Mouse (Mus musculus): ENCODE measurements around the gene Hgd.

Hgd gene

GRCm38 (mm10) chr16:37665394-37665935 lies 85.5 kb downstream of the Hgd start:
- DNase-seq (ENCODE audit: extremely low spot score, low read depth, low spot score) = no peak

GRCm38 (mm10) chr16:37670666-37671283 lies 90.8 kb downstream of the Hgd start:
- no peak for DNase-seq (ENCODE audit: extremely low spot score, low read depth, low spot score)

GRCm38 (mm10) chr16:37675326-37675725 lies 95.4 kb downstream of the Hgd start:
- DNase-seq (ENCODE audit: extremely low spot score, low read depth, low spot score) = no peak

GRCm38 (mm10) chr16:37676024-37676676 lies 96.2 kb downstream of the Hgd start:
- DNase-seq (ENCODE audit: extremely low spot score, low read depth, low spot score) = no peak

GRCm38 (mm10) chr16:37676677-37677072 lies 96.7 kb downstream of the Hgd start:
- DNase-seq (ENCODE audit: extremely low spot score, low read depth, low spot score) = no peak

- no peak for DNase-seq (ENCODE audit: extremely low spot score, low read depth, low spot score)
Observed at GRCm38 (mm10) chr16:37677586-37677985, 97.6 kb downstream of the Hgd start.

- DNase-seq (ENCODE audit: extremely low spot score, low read depth, low spot score) = no peak
Observed at GRCm38 (mm10) chr16:37680216-37680615, 100.3 kb downstream of the Hgd start.

- no peak for DNase-seq (ENCODE audit: extremely low spot score, low read depth, low spot score)
Observed at GRCm38 (mm10) chr16:37680831-37681230, 100.9 kb downstream of the Hgd start.

All from hindlimb bud, embryonic 11.5 days (tissue).